Mouse (Mus musculus): ENCODE measurements around the gene Mbtd1.
"Not testable (repeated sequence)": the region's sequence is repeated elsewhere in the genome, so short reads cannot be mapped to it uniquely, and the experiment has no call there.

The Mbtd1 gene

DNA sequence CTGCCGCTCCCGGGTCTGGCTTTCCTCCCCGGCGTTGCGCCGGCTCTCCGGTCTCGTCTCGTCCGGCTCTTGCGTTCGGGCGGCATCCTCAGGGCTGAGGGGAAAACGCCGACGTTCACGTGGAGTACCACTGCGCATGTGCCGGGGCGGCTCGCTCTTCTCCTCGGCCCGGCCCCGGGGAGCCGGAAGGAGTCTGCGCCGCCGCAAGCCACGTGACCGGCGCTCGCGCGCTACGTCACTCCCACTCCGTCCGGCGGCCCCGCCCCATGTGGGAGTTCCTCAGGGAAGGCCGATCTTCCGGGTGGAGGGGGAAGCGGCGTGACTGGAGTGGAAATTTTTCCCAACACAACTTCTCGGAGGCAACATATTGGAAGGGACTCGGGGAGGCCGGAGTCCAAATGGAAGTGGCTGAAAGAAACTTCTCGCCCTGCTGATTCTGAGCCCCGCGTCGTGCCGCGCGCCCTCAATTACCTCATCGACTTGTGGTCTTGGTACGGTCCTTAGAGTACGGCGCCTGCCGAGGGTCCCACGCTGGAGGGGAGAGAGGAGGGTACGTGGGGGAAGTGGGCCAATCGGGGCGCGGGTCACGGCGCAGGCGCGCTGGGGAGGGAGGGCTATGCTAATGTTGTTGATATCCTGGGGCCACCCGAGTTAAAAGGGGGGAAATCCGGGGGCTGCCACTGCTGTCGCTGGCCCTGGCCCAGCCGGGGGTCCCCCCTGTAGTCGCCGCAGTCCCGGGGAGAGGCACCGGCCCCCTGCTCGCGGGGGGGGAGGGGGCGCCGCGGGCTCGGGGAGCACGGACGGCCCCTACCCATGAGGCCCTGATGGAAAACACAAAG, at the start of gene Mbtd1, which contains the start of gene Utp18:
Gene Mbtd1, plus strand, starts transcription at position 281 of the 839 bp plus-strand sequence.
Gene Utp18, minus strand, starts transcription at position 195 of the 839 bp plus-strand sequence.
- DNase-seq: peak; percentile 98

DNA sequence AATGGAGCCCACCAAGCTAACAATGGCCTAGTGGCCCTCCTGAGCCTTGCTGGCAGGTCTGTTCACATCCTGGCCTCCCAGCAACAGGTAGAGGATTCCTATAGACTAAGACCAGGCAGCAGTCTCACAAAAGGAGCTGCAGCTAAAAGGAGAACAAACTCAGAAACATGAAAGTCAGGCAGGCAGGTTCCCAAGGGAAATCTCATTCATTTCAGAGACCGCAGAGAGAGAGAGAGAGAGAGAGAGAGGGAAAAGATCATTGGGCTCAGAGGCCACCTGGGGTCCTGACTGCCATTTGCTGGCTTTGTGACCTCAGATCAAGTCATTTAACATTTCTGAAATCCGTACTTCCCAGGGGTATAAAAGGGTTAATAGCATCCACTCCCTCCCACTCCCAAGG, 38.3 kb upstream of the Mbtd1 start:
- no peak for DNase-seq

DNA sequence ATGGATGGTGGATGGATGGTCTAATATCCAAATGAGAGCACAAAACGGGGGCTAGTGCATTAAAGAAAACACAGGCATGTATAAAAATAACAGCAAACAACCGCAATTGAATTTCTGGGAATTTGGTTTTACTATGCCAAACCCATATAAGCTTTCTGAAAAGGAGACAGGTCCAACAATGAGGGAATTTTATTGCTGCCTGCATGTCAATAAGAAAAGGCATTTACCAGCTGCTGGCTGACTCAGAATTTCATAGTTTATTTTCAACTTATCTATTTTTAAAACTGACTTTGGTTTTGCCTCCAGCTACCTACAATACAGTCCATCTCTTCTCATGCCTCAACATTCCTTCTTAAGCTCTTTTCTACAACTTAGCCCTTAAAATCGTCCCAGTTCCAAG, 33.1 kb upstream of the Mbtd1 start:
- no peak for DNase-seq

DNA sequence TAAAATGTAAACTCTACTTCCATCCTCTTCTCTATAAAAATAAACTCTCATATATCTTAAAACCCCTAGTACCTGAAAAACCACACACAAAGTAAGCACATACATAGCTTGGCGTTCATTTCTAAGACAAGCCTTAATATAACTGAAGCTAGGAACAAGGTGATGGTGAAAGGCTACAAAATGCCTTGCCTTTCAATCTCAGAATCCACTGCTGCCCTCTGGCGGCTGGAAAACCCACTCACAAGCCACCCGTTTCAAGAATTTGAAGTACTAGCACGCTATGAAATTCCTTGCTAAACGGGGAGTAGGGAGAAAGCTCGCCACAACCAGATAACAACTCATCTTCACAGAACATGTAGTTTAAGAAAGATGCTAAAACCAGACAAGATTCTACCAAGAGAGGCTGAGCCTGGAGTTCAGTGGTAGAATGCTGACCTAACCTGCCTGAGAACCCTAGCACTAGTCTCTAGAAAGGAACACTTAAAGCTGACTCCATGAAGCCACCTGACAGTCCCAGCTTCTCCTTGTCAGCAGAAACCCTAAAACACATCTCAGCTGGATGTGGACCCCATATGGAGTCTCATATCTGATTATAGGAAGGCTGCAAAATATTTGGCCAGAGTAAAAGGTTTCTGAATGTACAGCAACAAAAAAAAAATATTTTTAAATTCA, 29.2 kb upstream of the Mbtd1 start:
- peak; percentile 74 for DNase-seq

DNA sequence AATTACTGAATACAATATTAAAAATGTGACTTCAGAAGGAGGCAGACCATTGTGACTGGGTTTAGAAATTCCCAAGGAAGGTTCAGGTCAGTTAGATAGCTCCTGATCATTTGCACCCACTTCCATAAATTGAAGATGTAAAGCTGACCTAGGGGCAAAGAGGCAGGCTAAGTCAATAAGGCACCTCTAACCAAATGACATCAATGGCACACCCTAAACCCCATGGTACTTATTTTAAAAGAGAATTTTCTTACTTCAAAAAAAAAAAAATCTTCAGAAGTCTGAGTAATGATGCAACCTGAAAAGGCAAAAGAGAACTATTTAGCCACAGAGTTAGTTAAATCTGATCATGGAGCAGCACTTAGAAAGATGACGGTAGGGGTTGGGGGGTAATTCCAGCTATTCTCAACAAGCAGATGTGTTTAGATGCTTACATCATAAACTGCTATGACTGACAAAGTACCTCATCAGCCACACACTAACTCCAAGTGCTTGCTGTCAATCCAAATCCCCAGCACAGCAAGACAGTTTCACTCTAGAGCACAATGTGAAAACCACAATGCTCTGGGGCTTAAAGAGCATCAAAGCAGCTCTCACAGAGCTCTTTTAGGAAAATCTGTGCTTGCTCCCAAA, 25.0 kb upstream of the Mbtd1 start:
- no peak for DNase-seq

DNA sequence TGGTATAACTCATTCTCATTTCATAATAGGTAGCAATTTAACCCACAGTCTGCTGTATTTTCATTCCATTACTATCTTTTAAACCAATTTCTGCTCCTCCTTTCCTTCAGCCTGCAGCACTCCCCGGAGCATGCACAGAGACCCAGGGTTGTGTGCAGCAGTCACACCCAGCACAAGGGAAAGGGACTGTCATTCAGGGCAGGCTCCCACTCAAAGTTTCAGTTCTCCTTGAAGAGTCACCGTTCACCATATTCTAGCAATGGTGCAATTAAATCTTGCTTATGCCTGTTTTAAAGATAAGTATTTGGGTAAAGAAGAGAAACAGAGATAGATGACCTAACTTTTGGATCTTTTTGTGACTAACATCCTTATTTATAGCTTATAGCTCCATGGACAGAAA, 24.5 kb upstream of the Mbtd1 start:
- no peak for DNase-seq

DNA sequence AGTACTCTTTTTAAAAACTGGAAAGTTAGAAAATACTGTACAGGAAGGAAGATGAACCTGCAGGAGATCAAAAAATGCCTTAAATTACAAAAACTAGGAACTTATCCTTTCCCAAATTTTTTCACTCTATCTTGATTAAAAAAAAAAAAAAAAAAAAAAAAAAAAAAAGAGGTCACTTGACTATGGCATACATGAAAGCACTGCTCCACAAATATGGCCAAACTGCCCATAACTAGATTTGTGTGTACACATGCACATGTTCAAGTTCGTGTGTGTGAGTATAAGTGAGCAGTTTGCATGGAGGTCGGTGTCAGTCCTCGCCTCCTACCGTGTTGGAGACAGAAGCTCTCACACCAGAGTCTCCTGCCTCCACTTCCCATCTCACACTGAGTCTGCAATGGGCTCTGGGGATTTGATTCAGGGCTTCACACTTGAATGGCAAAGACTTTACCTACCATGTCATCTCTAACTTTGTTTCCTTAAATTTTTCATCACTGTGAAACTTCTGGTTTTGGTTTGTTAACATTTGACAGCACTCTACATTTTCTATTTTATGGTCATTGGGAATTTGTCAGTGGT, 23.5 kb upstream of the Mbtd1 start:
- DNase-seq: no peak

DNA sequence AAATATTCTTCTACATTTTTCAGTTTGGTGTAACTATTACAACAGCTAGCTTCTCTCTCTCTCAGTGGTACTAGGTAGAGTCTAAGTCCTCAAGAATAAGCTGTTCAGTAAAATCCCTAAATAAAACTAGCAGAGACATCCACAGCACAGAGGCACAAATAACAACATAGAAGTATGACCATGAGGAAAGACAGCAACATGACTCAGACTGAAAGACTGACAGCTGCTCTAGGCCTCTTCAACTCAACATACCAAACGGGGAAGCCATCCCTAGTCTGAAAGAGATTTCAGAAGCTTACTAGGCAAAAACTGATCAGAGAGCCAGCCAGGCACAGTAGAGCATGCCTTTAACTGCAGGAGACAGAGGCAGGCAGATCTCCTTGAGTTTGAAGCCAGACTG, 23.0 kb upstream of the Mbtd1 start:
- no peak for DNase-seq

DNA sequence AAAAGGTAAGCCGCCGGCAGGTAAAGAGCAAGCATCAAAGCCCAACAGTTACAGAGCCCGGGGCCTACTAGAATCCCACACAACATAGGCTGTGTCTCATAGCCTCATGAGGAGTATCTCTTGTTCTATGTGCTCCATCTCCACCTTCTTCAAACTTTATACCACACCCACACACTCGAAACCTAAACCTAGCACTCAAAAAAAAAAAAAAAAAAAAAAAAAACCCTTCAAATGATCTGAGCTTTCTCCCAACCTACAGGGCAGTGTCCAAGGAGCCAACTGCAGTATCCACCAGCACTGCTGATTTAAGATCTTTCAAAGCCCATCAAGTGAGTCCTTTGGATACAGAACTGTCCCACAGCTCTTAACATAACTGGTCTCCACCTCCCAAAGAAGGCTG, 1.6 kb upstream of the Mbtd1 start:
- DNase-seq: no peak

DNA sequence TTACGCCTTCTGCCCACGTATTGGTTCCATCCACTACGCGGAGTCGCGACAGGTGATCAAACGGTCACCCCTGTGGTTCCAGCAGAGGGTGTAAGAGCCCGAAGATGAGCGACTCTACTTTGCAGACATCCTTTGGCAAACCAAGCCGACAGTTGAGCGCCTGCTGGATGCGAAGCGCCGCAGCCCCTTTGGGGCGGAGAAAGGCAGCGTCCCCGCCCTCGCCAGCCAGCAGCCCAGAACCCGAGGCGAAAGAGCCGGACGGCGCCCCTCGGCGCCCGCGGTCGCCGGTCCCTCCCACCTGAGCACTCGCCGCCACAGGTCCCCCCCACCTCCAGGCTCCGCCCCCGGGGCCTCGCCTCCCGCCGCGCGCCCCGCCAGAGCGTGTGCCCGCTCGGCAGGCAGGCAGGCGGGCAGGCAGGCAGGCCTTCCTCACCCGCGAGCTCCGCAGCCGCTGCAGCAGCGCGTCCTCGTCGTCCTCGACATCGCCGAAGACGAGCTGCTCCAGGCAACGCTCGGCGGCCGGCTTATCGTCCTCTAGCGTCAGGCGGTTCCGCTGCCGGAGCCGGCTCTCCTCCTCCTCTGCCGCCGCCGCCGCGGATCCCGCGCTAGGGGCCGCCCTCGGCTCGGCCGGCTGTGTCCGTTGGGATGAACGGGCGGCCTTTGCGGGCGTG, 616 bp upstream of the Mbtd1 start:
- DNase-seq: peak; percentile 89

DNA sequence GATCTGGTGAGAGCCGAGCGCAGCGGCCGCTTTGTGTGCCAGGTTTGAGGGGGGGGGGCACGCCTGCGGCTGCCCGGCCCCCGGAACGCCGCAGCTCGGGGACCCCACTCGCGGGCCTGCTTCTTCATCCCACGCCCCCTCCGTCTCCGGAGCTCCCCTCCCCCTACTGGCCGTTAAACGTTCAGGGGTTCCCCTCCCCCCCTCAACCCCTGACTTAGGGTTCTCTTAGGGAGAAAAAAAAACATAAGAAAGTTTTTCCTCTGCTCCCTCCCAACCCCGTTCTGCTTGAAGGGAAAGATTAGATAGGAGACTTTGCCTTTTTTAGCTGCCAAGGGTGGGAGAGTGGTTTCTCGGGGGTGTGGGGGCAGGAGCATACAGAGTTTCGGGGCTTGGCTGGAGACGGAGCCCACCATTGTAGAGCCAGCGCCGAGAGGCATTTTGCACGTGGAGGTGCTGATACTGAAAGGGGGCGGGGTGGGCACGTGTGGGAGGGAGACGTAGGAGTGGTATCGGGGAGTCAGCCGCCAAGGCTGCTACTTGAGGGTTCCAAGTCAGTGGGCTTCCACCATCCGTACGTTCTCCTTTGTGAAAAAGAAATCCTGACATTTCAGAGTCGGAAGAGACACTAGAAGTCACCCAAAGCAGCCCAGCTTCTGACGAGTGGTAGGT, 893 bp downstream of the Mbtd1 start:
- DNase-seq: peak; percentile 67

DNA sequence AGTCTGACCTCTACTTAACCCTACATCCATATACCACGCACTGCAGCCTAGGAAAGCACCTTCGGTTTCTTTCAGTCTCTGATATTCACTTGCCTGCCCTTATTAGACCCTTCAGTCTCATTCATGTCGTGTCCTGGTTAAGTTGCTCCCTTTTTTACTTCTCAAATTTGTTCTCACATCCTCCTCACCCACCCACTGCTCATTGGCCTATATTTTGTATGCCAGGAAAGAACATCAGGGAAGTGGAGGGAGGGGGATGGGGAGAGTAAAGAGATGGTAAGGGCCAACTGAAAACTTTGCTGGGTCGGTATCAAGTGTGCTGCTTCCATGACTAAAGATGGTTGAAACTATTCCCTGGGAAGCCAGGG, 1.4 kb downstream of the Mbtd1 start:
- DNase-seq: no peak

DNA sequence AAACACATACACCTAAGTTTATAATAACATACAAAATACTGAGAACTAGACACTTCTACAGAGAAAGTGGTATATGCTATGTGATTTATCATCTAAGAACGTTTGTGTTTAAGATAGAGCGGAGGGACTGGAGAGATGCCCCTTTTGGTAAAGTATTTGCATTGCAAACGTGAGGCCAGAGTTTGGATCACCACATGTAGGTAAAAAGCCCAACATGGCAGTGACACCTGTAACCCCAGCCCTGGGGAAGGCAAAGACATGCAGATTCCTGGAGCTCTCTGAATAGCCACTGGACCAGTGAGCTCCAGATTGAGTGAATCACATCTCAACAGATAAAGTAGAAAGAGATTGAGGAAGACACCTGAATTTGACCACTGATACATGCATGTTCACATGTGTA, 12.1 kb downstream of the Mbtd1 start:
- no peak for DNase-seq

DNA sequence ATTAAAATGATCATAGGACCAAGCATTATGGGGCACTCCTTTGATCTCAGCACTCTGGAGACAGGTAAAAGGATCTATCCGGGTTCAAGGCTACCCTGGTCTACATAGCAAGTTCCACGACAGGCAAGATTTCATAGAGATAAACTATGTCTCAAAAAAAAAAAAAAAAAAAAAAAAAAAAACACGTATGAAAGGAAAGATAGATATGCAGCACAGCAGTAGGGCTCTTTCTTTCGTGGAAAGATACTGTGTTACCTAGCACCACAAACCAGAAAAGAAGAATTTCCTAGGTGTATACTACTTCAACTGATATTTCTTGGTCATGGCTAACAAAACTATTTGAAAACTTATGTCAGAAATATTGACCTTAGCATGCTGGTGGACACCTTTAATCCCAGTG, 21.2 kb downstream of the Mbtd1 start:
- no peak for DNase-seq

DNA sequence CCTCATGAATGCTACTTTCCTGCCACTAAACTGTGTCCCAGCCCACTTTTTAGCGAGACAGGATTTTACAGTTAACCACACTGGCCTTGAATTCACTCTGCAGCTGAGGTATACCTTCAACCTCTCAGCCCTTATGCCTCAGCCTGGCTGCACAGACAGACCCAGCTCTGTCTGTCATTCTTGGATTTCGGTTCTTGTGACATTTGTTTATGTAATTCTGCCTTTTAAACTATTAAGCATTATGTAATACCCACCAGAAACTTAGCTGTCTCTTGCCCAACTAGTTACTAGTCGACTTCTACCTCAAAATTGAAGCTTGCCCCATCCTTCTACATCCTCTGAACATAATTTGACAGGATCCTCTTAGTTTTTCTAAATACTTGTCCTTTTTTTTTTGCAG, 22.2 kb downstream of the Mbtd1 start:
- no peak for DNase-seq

DNA sequence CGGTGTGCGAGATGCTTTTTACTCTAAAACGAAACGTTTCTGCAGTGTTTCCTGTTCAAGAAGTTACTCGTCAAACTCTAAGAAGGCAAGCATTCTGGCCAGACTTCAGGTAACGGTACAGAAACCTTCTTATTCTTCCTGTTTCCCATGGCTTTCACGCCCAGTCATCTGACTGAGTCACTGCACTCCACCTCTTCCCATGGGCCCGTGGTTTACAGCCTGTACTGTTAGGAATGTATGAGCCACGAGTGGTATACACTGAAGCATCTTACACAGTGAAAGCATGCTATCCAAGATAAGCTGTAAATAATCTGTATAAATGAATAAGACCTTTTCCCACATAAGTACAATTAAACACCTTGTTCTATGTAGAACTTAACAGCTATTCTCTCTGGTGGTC, 23.2 kb downstream of the Mbtd1 start:
- DNase-seq: no peak

DNA sequence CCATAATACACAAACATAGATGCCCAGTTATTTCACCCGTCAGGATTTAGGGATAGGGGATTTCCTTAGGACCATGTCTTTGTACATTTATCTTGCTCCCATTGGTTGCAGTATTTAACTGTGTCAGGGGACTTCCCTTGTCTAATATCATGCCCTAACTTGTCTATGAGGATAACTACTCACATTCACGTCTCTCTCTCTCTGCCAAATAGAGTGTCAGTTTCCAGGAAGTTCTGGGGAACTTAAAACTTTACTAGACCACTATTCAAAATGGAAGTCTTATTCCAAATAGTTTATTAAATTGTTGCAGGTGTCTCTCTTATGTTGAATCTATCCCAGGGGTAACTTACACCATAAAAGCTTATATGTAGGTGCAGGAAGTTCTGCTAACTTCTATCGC, 26.0 kb downstream of the Mbtd1 start:
- DNase-seq: no peak

DNA sequence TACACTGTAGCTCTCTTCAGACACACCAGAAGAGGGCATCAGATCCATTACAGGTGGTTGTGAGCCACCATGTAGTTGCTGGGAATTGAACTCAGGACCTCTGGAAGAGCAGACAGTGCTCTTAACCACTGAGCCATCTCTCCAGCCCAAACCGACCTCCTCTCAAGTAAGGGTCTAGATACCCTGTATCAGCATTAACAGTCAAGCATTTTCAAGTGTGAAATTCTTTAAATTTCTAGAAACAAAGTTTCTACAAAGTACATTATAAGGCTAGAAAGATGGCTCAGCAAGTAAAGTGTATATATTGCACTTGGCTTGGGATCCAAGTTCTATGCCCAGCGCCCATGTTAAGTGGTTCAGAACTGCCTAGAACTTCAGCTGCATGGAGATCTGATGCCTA, 29.4 kb downstream of the Mbtd1 start:
- DNase-seq: not testable (repeated sequence)

DNA sequence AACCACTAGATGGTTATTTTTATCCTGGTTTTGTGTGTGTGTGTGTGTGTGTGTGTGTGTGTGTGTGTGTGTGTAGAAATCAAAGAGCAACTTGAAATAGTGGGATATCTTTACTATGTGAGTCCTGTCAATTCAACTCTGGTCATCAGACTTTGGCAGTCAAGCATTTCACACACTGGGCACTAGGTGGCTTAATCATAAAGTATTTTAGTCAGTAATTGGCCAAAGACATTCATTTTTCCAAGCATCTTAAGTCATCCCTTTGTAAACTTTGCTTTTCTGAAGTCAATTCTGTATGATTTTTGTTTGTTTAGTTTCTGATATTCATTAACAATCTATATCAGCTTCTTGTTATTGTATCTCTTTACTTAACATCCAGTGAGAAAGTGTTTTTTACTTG, 43.5 kb downstream of the Mbtd1 start:
- DNase-seq: no peak

DNA sequence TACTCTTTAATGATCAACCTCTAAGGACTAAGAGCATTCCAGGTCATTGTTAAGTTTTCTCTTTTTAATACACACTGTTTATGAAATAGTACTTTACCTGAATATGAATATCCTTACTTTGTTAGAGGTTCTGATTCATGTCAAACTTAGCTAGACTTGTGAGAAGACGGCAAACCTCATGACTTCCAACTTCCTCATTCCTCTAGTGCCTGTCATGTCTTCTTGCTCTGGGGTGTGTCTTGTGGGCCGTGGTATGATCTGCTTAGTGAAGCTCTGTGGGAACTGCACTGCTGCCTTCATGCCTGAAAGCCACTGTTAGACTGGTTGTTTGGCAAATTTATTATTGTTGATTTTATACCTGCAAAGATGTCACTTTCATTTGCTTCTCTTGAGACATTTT, 55.3 kb downstream of the Mbtd1 start:
- no peak for DNase-seq

DNA sequence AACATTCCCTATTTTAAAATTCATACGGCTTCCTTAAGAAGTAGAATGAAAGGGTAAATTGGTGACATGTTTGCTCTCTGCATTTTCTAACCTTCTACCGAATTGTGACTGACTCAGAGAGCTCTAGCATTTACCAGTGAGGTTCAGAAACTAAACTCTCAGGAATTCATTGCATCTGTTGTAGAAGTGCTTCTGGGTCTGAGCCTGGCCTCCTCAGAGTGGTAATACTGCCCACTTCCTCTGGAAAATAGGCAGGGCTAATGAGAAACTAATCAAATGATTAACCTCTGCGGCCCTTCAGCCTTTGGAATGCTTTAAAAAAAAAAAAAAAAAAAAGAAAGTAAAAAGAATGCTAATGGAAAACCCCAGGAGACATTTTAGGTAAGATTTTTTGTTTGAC, 59.3 kb downstream of the Mbtd1 start:
- DNase-seq: no peak

DNA sequence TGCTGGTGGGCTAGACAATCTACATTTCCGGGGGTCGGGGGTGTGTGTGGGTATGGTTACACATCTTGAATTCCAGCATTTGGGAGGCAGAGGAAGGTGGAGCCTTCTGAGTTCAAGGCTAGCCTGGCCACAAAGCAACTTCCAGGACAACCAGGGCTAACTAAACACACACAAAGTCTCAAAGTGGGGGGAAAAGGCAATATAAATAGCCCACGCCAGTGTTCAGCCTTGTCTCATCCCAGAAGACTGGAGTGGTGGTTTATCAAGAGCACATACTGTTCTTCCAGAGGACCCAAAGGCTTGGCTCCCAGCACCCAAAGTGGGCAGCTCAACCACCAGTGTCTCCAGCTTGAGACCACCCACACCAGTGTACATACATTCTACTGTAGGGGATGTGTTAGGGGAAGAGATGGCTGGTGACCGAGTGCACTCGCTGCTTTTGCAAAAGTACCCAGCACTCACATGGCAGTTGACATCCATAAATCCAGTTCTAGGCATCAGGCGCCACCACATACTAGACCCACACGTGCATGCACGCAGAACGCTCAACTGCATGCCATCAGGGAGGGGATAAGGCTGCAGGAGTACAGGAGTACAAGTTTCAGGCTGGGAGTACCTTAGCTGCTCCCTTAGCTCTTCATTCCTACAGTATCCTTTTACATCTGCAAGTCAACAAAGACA, 63.4 kb downstream of the Mbtd1 start:
- DNase-seq: no peak

Measured in liver (tissue).